Mouse (Mus musculus) urinary bladder, postnatal 14 days (tissue): ENCODE measurements around the gene Nme9.
A peak's percentile ranks its signal among the peaks of the same experiment; 100 is the strongest.

Experiments
- DNase-seq: peaks from one replicate; pipeline ENCODE4 v3.0.0; 2021; ENCODE audit warnings: low spot score

The Nme9 gene

GRCm38 (mm10) chr9:99451161-99451560 lies at the start of gene Nme9:
Gene Nme9 (plus strand): TSS chr9:99451475.
- DNase-seq, result peak; percentile 20

- DNase-seq, result no peak
Measured at GRCm38 (mm10) chr9:99409280-99409679, 42.0 kb upstream of the Nme9 start.

- DNase-seq, result no peak
Measured at GRCm38 (mm10) chr9:99411093-99411492, 40.2 kb upstream of the Nme9 start.

- no peak for DNase-seq
Measured at GRCm38 (mm10) chr9:99411785-99412184, 39.5 kb upstream of the Nme9 start.

DNA sequence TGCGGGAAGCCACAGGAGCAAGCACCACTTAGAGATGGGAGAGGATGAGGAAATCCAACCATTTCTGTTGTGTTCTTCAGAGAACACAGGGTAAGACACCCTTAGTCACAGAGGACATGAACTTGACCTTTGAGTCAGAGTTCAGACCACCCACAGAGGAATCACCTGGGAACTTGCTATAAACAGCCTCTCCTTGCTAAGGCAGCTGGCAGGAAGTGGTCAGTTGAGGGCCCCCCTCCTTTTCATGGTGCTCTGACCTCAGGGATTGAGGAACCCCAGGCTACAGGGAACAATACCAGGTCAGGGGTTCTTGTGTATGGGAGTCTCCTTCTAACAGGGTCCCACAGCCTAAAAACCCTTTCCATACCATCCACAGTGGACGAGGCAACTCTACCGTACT lies 34.5 kb upstream of the Nme9 start:
- no peak for DNase-seq

- peak; percentile 47 for DNase-seq
Measured at GRCm38 (mm10) chr9:99417288-99417846, 33.9 kb upstream of the Nme9 start.

GRCm38 (mm10) chr9:99418377-99418776 lies 32.9 kb upstream of the Nme9 start:
- no peak for DNase-seq

- no peak for DNase-seq
Measured at GRCm38 (mm10) chr9:99419951-99420701, 31.1 kb upstream of the Nme9 start.

GRCm38 (mm10) chr9:99421914-99422313 lies 29.4 kb upstream of the Nme9 start:
- DNase-seq, result no peak

- DNase-seq, result no peak
Measured at GRCm38 (mm10) chr9:99423692-99424573, 27.3 kb upstream of the Nme9 start.

DNA sequence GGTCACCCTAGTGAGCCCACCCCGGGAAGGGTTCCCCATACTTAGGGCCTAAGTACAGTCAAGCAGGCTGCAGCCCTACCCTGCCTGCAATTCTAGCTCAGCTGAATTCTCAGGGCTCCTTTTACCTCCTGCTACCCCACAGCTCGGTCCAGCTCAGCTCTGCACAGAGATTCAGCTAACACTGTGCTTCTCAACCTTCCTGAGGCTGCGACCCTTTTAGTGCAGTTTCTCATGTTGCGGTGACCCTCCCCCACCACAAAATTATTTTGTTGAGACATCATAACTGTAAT lies 26.8 kb upstream of the Nme9 start:
- DNase-seq, result no peak

- DNase-seq, result no peak
Measured at GRCm38 (mm10) chr9:99425262-99425661, 26.0 kb upstream of the Nme9 start.

DNA sequence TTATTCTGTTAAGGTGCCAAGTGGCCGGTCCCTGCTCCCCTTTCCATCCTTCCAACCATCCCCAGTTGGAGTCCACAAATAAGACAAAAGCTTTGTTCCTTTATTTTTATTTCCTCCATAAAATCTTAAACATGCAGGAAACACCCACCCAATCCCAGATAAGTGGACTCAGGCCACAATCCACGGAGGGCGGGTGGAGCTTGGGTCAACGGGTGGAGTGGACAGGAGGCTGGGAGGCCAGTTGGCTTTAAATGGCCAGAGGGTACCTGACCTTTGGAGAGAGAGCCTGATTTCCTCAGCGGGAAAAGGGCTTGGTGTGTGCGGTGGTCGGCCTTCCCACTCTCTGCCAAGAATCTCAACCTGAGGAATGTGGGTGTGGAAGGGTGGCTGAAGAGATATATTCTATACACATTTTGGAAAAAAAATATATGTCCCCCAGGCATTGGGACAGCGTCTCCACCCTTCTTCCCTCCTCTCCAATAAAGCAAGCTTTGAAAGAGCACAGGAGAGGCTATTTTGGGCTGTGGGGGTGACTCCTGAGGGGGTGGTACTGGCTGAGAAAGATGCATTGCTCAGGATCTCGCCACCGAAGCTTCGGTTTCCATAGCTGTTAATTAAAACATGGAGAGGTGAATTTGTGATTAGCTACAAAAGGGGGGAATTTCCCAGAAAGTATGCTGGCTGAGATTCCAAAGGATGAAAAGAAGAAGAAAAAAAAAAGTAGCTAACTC lies 22.5 kb upstream of the Nme9 start:
- no peak for DNase-seq

GRCm38 (mm10) chr9:99429845-99430244 lies 21.4 kb upstream of the Nme9 start:
- no peak for DNase-seq

GRCm38 (mm10) chr9:99430806-99431205 lies 20.5 kb upstream of the Nme9 start:
- DNase-seq, result no peak

GRCm38 (mm10) chr9:99431346-99431745 lies 19.9 kb upstream of the Nme9 start:
- no peak for DNase-seq

GRCm38 (mm10) chr9:99431963-99432362 lies 19.3 kb upstream of the Nme9 start:
- peak; percentile 25 for DNase-seq

- DNase-seq, result peak; percentile 48
Measured at GRCm38 (mm10) chr9:99432478-99432877, 18.8 kb upstream of the Nme9 start.

- DNase-seq, result no peak
Measured at GRCm38 (mm10) chr9:99434892-99435618, 16.2 kb upstream of the Nme9 start.

DNA sequence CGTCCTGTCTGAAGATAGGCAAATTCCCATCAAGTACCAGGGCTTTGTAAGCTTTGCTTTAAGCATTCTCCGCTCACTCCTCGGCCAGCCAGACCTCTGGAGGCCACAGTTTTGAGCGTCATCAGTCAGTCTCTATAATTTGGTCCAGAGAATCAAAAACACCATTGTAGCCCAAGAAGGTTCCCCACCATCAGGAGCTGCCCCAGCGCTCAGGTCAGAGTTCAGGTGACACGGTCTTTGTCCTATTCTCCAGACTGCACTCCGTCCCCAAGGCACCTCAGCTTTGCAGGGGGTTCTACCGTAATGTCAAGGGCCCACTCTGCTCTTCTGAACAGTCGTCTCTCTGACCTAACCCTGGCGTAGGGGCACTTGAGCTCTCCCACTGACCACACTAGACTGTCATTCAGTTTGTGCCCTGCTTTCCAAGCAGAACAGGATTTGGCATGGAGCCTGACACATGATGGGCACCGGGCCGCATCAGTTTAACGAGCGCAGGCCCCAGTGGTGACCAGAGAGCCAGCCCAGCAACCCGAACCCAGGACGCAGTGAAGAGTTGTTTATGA lies 15.6 kb upstream of the Nme9 start:
- peak; percentile 36 for DNase-seq
